Mouse (Mus musculus): ENCODE data around the gene Tomm70a. TPM values are rescaled to one million over a fixed set of nuclear protein-coding genes. Genes with fewer than 3 reads are reported as not detected.

Gene Tomm70a
- total RNA-seq, 2 experiments from 2014 or later, result 95.9 to 98.4 TPM

DNA sequence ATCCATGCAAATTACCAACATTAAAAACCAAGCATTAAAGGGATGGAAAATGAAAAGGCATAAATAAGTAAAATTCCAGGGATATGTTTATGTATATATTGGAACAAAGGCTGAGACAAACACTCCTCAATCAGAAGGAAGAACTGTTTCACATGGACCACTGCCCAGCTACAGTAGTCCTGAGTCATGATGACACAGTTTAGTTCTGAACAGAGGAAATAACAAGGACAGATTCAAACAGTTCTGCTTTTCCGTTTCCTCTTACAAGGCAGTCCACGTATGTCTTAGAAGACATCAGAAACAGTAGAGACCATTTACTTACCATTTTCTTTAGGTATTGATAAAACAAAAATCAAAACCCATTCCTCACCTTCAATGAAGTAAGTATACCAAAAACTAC is 68.0 kb downstream of the Tomm70a start:
- peak in 1 of 2 experiments; percentile 26 for DNase-seq (ENCODE audit: low spot score in 2 of 2)

DNA sequence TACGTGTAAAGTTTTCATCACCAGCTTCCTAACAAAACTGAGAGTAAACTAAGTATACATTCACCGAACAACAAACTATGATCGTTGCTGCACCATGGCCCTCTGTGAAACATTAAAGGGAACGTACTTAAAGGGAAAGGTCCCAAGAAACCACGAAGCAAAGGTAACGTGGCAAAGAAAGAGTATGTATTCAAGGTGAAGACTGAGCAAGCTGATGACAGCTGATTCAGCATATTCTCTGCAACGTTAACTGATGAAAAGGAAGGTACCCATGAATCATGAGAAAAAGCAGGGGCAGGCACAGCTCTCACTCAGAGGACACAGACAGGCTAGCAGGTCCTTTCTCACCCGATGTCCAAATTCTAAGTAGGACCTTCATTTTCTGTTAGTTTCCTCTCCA is 68.9 kb downstream of the Tomm70a start:
- DNase-seq (ENCODE audit: low spot score in 2 of 2), result no peak

DNA sequence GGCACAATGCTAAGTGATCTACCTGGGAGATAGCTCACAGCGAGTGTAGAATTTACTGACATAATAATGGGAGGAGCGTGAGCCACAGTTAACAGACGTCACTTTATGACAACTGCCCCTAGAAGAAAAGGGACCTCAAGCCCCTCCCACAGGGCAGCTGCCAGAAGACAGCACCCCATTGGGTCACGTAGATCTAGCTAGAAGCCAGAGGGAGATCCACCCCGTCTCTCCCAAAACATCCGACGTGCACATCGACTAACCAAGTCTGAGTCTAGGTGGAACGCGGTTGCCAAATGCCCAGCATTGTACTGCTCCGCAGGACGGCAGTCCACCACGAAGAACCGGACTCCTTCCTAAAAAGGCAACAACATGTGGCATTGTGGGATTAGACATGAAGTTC is 69.7 kb downstream of the Tomm70a start:
- no peak for DNase-seq (ENCODE audit: low spot score in 2 of 2)

DNA sequence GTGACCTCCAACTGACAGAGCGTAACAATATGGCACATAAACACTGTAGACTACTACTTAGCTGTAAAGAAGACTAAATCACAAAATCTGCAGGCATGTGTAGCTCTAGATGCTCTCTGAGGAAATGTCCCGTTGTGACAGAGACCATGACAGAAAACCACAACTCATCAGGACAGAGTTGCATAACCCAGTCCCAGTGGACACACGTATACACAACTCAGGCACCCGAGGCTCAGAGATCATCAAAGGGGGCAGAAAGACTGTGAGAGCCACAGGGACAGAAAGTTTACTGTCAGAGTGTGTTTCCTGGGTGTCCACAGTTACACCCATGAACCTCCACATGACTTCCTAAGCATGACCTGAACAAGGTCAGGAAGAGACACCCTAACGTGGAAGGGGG is 75.1 kb downstream of the Tomm70a start:
- no peak for DNase-seq (ENCODE audit: low spot score in 2 of 2)

DNA sequence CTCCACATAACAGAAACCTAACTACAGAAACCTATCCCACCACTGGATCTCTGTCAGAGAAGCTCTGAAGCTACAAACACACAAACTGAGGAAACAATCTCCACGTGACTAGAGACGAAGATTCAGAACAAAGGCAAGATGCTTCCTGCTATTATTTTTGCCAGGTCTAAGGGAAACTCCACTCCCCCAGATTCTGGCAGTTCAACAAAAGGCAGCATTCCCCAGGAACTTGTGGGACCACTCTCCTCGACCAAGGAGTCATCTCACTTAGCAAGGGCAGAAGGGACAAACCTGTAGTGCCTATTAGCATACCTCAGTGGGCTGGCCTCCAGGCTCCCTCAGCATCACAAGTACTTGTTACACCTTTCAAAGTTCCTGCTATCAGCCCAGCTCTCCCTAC is 75.8 kb downstream of the Tomm70a start:
- DNase-seq (ENCODE audit: low spot score in 2 of 2), result no peak

Other genes with a start within 250 kb of the Tomm70a start
- gene Tmem45a, start 235.5 kb upstream of the Tomm70a start, total RNA-seq (2021), result under 1 TPM; 0.56 to 0.59 TPM
- gene Lnp1, start 193.6 kb upstream of the Tomm70a start, total RNA-seq (2021), result 1 to 10 TPM; 2.5 to 3.2 TPM
- not detected for gene Tmem45a2, start 50.3 kb upstream of the Tomm70a start, total RNA-seq (2021)
- gene Nit2, start 45.6 kb downstream of the Tomm70a start, total RNA-seq (2021), result 10 to 100 TPM; 10.7 to 14.0 TPM
- gene Tbc1d23, start 109.8 kb downstream of the Tomm70a start, total RNA-seq (2021), result 10 to 100 TPM; 40.2 to 40.3 TPM
- gene Tmem30c, start 171.2 kb downstream of the Tomm70a start, total RNA-seq (2021), result under 1 TPM; 0.42 to 0.43 TPM
- gene Filip1l, start 231.4 kb downstream of the Tomm70a start, total RNA-seq (2021), result 1 to 10 TPM; 3.2 to 4.6 TPM